Mouse (Mus musculus) C2C12 (cell line): ENCODE measurements at regions not wholly inside any gene's neighbourhood (a gene's known extent, or its start where the extent isn't known, plus 50 kb on each side); places are given as distances from the start of the nearest gene placed in this dataset.

Experiments used
- H3K27me3 ChIP-seq: one replicate; pipeline ENCODE4 v1.6.1; 2011; ENCODE audit not compliant: control insufficient read depth, insufficient read depth, insufficient read length
- H3K36me3 ChIP-seq: one replicate; pipeline ENCODE4 v1.6.1; 2011; ENCODE audit not compliant: control insufficient read depth, insufficient read depth
- H3K4me3 ChIP-seq: one replicate; pipeline ENCODE4 v1.5.1; 2011; ENCODE audit warnings: mild to moderate bottlenecking, control low read depth; ENCODE audit not compliant: poor library complexity, insufficient read depth, severe bottlenecking
- H3K79me2 ChIP-seq: one replicate; pipeline ENCODE4 v1.6.1; 2011; ENCODE audit not compliant: control insufficient read depth, insufficient read depth
- H3K79me3 ChIP-seq: one replicate; pipeline ENCODE4 v1.6.1; 2011; ENCODE audit warnings: low read depth, control low read depth
- H3ac ChIP-seq: one replicate; pipeline ENCODE3; 2011; ENCODE audit warnings: low read depth; ENCODE audit not compliant: control insufficient read depth, insufficient read length
- CEBPB ChIP-seq: IDR thresholded peaks from one replicate; pipeline ENCODE4 v1.6.1; 2011; ENCODE audit warnings: low read depth, mild to moderate bottlenecking, control low read depth, moderate library complexity
- CTCF ChIP-seq: IDR thresholded peaks from one replicate; pipeline ENCODE4 v1.5.1; 2011; ENCODE audit not compliant: control insufficient read depth, insufficient read depth, insufficient read length
- FOSL1 ChIP-seq: IDR thresholded peaks from one replicate; pipeline ENCODE4 v1.8.0; 2011; ENCODE audit warnings: mild to moderate bottlenecking, low read length; ENCODE audit not compliant: poor library complexity, insufficient read depth, severe bottlenecking
- MAX ChIP-seq: IDR thresholded peaks from one replicate; pipeline ENCODE4 v1.6.1; 2011; ENCODE audit warnings: mild to moderate bottlenecking, control low read depth
- MYOD1 ChIP-seq: IDR thresholded peaks from one replicate; pipeline ENCODE4 v1.6.1; 2011; ENCODE audit warnings: low read depth; ENCODE audit not compliant: control insufficient read depth, insufficient read length
- MYOG ChIP-seq: IDR thresholded peaks from one replicate; pipeline ENCODE4 v1.6.1; 2011; ENCODE audit not compliant: control insufficient read depth, insufficient read length; ENCODE audit errors: extremely low read depth
- USF1 ChIP-seq: IDR thresholded peaks from one replicate; pipeline ENCODE4 v1.6.1; 2011; ENCODE audit warnings: low read depth, mild to moderate bottlenecking, control low read depth, moderate library complexity

DNA sequence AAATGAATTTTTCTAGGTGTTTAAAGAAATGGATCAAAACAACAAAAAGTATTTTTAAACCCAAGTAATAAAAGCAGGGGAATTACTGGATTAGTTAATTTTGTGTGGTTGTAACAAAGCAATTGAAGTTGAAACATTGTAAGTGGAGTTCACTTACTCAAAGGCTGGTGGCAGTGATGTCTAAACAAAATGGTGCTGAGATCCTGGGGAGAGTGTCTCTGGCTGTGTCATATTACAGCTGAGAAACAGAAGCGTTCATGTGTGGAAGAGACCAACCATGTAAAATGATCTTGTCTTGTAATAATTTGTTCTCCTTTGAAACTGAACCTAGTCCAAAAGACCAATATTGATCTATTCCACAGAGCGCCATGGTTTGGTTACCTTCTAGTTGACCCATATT, 525.2 kb upstream of the Fbxo33 start:
- H3K36me3 ChIP-seq: no peaks in the 10 kb centered on the region
- H3K79me2 ChIP-seq: no peaks in the 10 kb centered on the region
- no peak overlapping the region for H3K4me3 ChIP-seq
- TF ChIP-seq FOSL1 (no peak), USF1 (no peak), CEBPB (no peak), CTCF (no peak), MYOD1 (no peak), MAX (no peak), MYOG (no peak)
- H3ac ChIP-seq: no peak overlapping the region
- H3K79me3 ChIP-seq: no peaks in the 10 kb centered on the region
- no peaks in the 10 kb centered on the region for H3K27me3 ChIP-seq

DNA sequence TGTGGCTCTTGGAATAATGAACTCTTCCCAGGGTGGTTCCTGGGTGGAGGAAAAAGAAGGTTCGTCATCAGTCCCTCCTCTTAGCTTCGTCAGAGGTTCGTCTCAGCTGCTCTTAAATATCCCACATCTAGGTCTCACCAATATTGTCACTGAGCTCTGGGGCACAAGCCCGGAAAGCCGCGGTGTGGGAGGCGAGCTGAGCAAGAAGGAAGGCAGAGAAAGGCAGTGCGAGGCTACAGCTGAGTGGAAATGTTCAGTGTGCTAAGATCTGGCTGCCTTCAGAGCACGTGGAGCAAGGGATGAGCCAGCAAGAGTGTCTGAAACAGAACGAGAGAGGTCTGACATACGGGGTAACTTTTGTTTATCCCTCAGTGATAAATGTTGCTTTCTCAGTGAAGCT, 523.7 kb upstream of the Fbxo33 start:
- Histone ChIP-seq H3K4me3 (no peak overlapping the region), H3ac (no peak overlapping the region), H3K79me3 (no peaks in the 10 kb centered on the region), H3K79me2 (no peaks in the 10 kb centered on the region), H3K36me3 (no peaks in the 10 kb centered on the region), H3K27me3 (no peaks in the 10 kb centered on the region)
- TF ChIP-seq CEBPB (no peak), FOSL1 (no peak), USF1 (no peak), MAX (no peak), MYOG (no peak), CTCF (no peak), MYOD1 (no peak)

DNA sequence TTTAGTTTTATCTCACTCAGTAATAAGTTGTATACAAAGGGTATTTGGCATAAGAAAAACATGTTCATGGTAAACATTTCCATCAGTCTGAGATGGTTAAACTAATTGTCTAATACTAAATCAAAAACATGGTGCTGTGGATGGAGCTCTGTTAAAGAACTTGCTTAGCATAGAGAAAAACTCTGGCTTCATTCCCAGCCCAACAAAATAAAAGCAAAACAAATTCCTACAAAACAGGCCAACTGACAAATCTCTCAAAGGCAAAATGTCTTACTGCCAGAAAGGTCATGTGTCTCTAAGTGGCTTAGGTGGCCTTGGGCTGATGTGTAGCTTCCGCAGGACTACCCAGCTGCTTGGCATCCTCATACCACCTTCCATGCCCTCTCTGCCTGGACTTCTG, 505.4 kb upstream of the Fbxo33 start:
- no peaks in the 10 kb centered on the region for H3K27me3 ChIP-seq
- H3K79me3 ChIP-seq: no peaks in the 10 kb centered on the region
- no peak for TF ChIP-seq CEBPB
- TF ChIP-seq MYOD1: no peak
- TF ChIP-seq CTCF: no peak
- TF ChIP-seq MAX: no peak
- TF ChIP-seq MYOG: no peak
- TF ChIP-seq FOSL1: no peak
- no peak for TF ChIP-seq USF1
- no peak overlapping the region for H3ac ChIP-seq
- H3K36me3 ChIP-seq: no peaks in the 10 kb centered on the region
- H3K79me2 ChIP-seq: no peaks in the 10 kb centered on the region
- no peak overlapping the region for H3K4me3 ChIP-seq

DNA sequence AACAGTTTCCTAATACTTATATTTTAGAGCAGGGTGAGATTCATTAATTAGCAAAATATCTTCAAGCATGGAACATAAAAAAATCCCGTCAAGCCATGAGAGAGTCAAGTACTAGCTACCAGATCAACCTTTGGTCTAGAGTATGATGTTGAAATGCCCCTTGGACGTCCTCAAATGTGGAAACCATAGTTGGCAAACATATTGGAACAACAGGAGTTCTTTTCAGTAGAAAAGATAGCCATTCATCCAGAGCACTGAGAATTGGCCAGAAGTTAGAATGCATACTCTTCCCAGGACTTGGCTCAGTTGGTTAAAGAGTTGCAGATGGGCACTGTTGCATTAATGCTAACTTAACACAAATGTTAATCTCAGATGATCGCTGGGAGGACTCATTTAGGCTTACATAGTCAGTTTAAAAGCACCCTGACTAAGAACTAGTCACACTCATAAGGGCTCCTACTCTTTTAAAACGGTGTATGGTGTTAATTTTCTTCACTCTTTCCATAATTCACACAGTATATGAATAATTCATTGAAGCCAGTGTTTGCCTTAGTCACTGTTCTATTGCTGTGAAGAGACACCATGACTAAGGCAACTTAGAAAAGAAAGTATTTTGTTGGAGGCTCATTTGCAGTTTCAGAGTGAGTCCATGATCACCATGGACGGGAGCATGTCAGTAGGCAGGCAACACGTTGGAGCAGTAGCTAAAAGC, 503.1 kb upstream of the Fbxo33 start:
- H3K36me3 ChIP-seq: no peaks in the 10 kb centered on the region
- H3K27me3 ChIP-seq: no peaks in the 10 kb centered on the region
- no peak overlapping the region for H3ac ChIP-seq
- H3K79me3 ChIP-seq: no peaks in the 10 kb centered on the region
- no peaks in the 10 kb centered on the region for H3K79me2 ChIP-seq
- H3K4me3 ChIP-seq: no peak overlapping the region
- no peak for TF ChIP-seq CEBPB
- no peak for TF ChIP-seq MAX

DNA sequence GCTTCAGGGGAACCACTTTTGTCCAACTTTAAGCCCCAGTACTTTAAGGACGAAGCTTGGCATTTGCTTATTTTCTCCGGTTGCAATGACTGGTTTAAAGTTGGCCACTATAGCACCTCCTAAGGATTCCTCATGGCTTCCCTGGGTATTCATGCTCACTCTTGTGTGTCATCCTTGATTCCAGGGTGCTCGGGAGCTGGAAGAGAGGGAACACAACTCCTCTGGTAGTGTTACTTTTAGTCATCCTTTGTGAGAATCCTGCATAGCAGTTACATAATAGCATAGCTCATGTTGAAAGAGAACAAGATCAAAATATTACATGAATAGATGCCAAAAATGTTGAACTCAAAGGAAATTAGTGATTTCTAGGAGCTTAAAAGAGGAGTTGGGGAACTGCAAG, 493.7 kb upstream of the Fbxo33 start:
- H3K36me3 ChIP-seq: no peaks in the 10 kb centered on the region
- H3K79me2 ChIP-seq: no peaks in the 10 kb centered on the region
- H3ac ChIP-seq: no peak overlapping the region
- no peak overlapping the region for H3K4me3 ChIP-seq
- TF ChIP-seq MYOG (no peak), MAX (no peak), CEBPB (no peak), CTCF (no peak), USF1 (no peak), FOSL1 (no peak), MYOD1 (no peak)
- H3K27me3 ChIP-seq: no peaks in the 10 kb centered on the region
- H3K79me3 ChIP-seq: no peaks in the 10 kb centered on the region

DNA sequence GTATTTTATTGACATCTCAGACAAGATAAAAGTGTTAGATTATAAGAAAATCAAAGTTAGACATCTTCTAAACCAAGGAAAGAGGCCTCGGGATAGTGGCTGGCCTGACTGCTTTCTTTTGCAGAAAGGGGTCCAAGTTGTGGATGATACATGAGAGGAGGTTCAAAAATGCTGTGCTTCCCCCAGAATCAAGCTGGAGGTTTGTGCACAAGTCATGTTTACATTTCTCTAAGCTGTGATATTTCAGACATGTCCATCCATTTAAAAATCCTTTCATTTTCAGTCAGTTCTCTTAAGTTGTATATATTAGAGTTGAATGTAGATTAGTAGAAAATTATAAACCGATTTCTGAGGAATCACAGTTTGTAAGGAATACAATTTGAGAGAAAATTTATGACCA, 463.7 kb upstream of the Fbxo33 start:
- H3K27me3 ChIP-seq: no peaks in the 10 kb centered on the region
- H3K36me3 ChIP-seq: no peaks in the 10 kb centered on the region
- H3K4me3 ChIP-seq: no peak overlapping the region
- TF ChIP-seq CTCF (no peak), MYOG (no peak), MAX (no peak), FOSL1 (no peak), CEBPB (no peak), USF1 (no peak), MYOD1 (no peak)
- H3ac ChIP-seq: no peak overlapping the region
- H3K79me3 ChIP-seq: no peaks in the 10 kb centered on the region
- H3K79me2 ChIP-seq: no peaks in the 10 kb centered on the region
